Mouse (Mus musculus): Measurements from ENCODE around the gene Ankrd11. TPM values are rescaled to one million over a fixed set of nuclear protein-coding genes. Genes with fewer than 3 reads are reported as not detected.

Gene Ankrd11
- polyA plus RNA-seq, 1 experiment from 2014 or later = 33.6 TPM

Other genes with a start within 250 kb of the Ankrd11 start
- 1.2 and 1.6 TPM in 2 replicates for gene Cdh15, start 194.3 kb downstream of the Ankrd11 start, polyA plus RNA-seq (2015; fragmentation: Nextera tagmentation; extraction: Ambion mirVana)
- gene Spg7, start 20.7 kb upstream of the Ankrd11 start, polyA plus RNA-seq (2015; fragmentation: Nextera tagmentation; extraction: Ambion mirVana) = 45.3 and 51.8 TPM in 2 replicates
- 777 and 810 TPM in 2 replicates for gene Rpl13, start 60.1 kb upstream of the Ankrd11 start, polyA plus RNA-seq (2015; fragmentation: Nextera tagmentation; extraction: Ambion mirVana)
- gene Cpne7, start 75.1 kb upstream of the Ankrd11 start, polyA plus RNA-seq (2015; fragmentation: Nextera tagmentation; extraction: Ambion mirVana) = 2.8 and 7.3 TPM in 2 replicates
- gene Sult5a1, start 116.0 kb upstream of the Ankrd11 start, polyA plus RNA-seq (2015; fragmentation: Nextera tagmentation; extraction: Ambion mirVana) = 0.33 and 0.82 TPM in 2 replicates
- 0.14 and 0.18 TPM in 2 replicates for gene Dpep1, start 144.0 kb upstream of the Ankrd11 start, polyA plus RNA-seq (2015; fragmentation: Nextera tagmentation; extraction: Ambion mirVana)
- 238 and 248 TPM in 2 replicates for gene Chmp1a, start 170.5 kb upstream of the Ankrd11 start, polyA plus RNA-seq (2015; fragmentation: Nextera tagmentation; extraction: Ambion mirVana)
- 5.9 and 6.3 TPM in 2 replicates for gene Spata33, start 170.6 kb upstream of the Ankrd11 start, polyA plus RNA-seq (2015; fragmentation: Nextera tagmentation; extraction: Ambion mirVana)
- gene Cdk10, start 182.6 kb upstream of the Ankrd11 start, polyA plus RNA-seq (2015; fragmentation: Nextera tagmentation; extraction: Ambion mirVana) = 42.9 and 54.1 TPM in 2 replicates
- 5.8 and 7.8 TPM in 2 replicates for gene Spata2l, start 194.0 kb upstream of the Ankrd11 start, polyA plus RNA-seq (2015; fragmentation: Nextera tagmentation; extraction: Ambion mirVana)
- 26.8 and 31.2 TPM in 2 replicates for gene Zfp276, start 211.9 kb upstream of the Ankrd11 start, polyA plus RNA-seq (2015; fragmentation: Nextera tagmentation; extraction: Ambion mirVana)
- 44.9 and 60.5 TPM in 2 replicates for gene Vps9d1, start 212.1 kb upstream of the Ankrd11 start, polyA plus RNA-seq (2015; fragmentation: Nextera tagmentation; extraction: Ambion mirVana)